Mouse (Mus musculus) embryonic facial prominence, embryonic 12.5 days (tissue): ENCODE results near the gene Foxb2. TPM values are rescaled to one million over a fixed set of nuclear protein-coding genes. Genes with fewer than 3 reads are reported as not detected.
"Not testable (repeated sequence)": the region's sequence is repeated elsewhere in the genome, so short reads cannot be mapped to it uniquely, and the experiment has no call there.

ENCODE experiments used
- ATAC-seq: fragments of 200-750 bp; cut with Nextera tagmentation; 2 replicates; pipeline ENCODE4 v1.8.0; 2017; ENCODE audit not compliant: insufficient number of reproducible peaks, insufficient read depth, low FRiP score, low TSS enrichment
- H3K27ac ChIP-seq: fragments of 300-500 bp; sonication (generic); 2 replicates; pipeline ENCODE4 v1.5.1; 2016; ENCODE audit warnings: mild to moderate bottlenecking
- H3K27me3 ChIP-seq: fragments of 300-500 bp; sonication (generic); 2 replicates; pipeline ENCODE4 v1.6.1; 2016; ENCODE audit warnings: mild to moderate bottlenecking, moderate library complexity
- H3K36me3 ChIP-seq: fragments of 300-500 bp; sonication (generic); 2 replicates; pipeline ENCODE4 v1.6.1; 2016; ENCODE audit warnings: mild to moderate bottlenecking
- H3K4me1 ChIP-seq: fragments of 300-500 bp; sonication (generic); 2 replicates; pipeline ENCODE4 v1.6.1; 2016
- H3K4me2 ChIP-seq: fragments of 300-500 bp; sonication (generic); replicated peaks from 2 replicates; pipeline ENCODE4 v1.6.1; 2016; ENCODE audit warnings: mild to moderate bottlenecking, moderate library complexity
- H3K4me3 ChIP-seq: fragments of 300-500 bp; sonication (generic); 2 replicates; pipeline ENCODE4 v1.5.1; 2016; ENCODE audit warnings: mild to moderate bottlenecking
- H3K9ac ChIP-seq: fragments of 300-500 bp; sonication (generic); 2 replicates; pipeline ENCODE4 v1.6.1; 2016; ENCODE audit warnings: mild to moderate bottlenecking, moderate library complexity
- H3K9me3 ChIP-seq: fragments of 300-500 bp; sonication (generic); 2 replicates; pipeline ENCODE4 v1.6.1; 2016; ENCODE audit warnings: mild to moderate bottlenecking, moderate library complexity
- WGBS: fragments of 180-500 bp; shearing (Covaris S2); methylation state at CpG from one replicate; pipeline ENCODE4 v1.1.7; 2016; 5-methylcytosine and 5-hydroxymethylcytosine counted together
- polyA plus RNA-seq: library from polyadenylated mRNA; unstranded; fragments of >200 nt; fragmentation: Nextera tagmentation; extraction: Ambion mirVana; gene quantifications from 2 replicates; pipeline ENCODE4 v1.2.1, GENCODE M21; 2016

Gene Foxb2
- polyA plus RNA-seq, 1 experiment from 2014 or later: 0.22 TPM

- peaks cover 84% of the 10 kb centered on the region for H3K27me3 ChIP-seq
- H3K9me3 ChIP-seq: no peaks in the 10 kb centered on the region
- under 1% methylated on average over 24 of the region's 24 CpGs for WGBS
- no peak for ATAC-seq
- peaks cover 29% of the 10 kb centered on the region for H3K4me1 ChIP-seq
- H3K9ac ChIP-seq: no peak overlapping the region
- no peak overlapping the region for H3K4me3 ChIP-seq
- no peak overlapping the region for H3K27ac ChIP-seq
- no peak overlapping the region for H3K4me2 ChIP-seq
- no peaks in the 10 kb centered on the region for H3K36me3 ChIP-seq
These were observed 2.3 kb downstream of the Foxb2 start for GRCm38 (mm10) chr19:16871192-16871760.

GRCm38 (mm10) chr19:16870501-16871191 lies 3.0 kb downstream of the Foxb2 start:
- Histone ChIP-seq H3K36me3 (no peaks in the 10 kb centered on the region), H3K9ac (no peak overlapping the region), H3K4me2 (no peak overlapping the region), H3K9me3 (no peaks in the 10 kb centered on the region), H3K27ac (no peak overlapping the region), H3K4me3 (no peak overlapping the region), H3K27me3 (peaks cover 77% of the 10 kb centered on the region), H3K4me1 (peaks cover 26% of the 10 kb centered on the region)
- WGBS: 1% methylated on average over 28 of the region's 28 CpGs
- no peak for ATAC-seq

DNA sequence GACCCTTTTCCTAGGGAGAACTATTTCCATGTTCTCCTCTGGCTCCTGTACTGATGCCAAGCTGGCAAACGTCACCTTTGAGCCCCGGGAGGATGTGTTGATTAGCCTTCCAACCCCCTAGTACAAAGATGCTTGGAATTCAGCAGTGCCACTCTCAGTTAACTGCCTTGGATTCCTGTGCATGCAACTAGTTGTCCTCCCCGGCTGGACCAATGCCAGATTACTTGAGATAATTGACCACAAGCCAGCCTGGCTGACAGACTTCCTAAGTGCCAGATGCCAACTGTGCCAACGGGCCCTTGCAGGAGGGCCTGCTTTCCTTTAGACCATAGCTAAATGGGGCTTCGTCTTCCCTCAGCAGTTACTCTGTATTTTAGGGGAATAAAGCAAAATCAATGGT lies 5.1 kb downstream of the Foxb2 start:
- no peak overlapping the region for H3K9ac ChIP-seq
- WGBS: 28% methylated on average over 5 of the region's 5 CpGs
- no peaks in the 10 kb centered on the region for H3K9me3 ChIP-seq
- H3K27me3 ChIP-seq: peaks cover 57% of the 10 kb centered on the region
- H3K27ac ChIP-seq: no peak overlapping the region
- H3K4me2 ChIP-seq: no peak overlapping the region
- no peak for ATAC-seq
- H3K36me3 ChIP-seq: no peaks in the 10 kb centered on the region
- peaks cover 14% of the 10 kb centered on the region for H3K4me1 ChIP-seq
- no peak overlapping the region for H3K4me3 ChIP-seq

DNA sequence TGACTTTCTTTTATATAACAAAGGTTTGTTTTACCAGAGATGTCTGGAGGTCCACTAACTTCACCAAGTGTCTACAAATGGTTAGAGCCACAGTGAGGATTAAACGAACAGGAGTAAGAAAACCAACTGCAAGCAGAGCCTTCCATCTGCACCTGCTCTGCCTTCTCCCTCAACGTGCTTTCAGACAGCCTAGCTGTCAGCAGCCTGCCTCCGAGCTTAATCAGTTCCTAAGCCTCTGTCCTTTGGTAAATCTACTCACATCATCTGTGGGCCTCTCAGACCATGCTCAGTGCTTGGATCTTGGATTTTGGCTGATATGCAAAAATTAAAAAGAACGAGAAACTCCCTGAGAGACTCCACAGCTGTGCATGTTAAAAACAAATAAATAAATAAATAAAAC lies 15.0 kb downstream of the Foxb2 start:
- no peak for ATAC-seq
- Histone ChIP-seq H3K9me3 (no peaks in the 10 kb centered on the region), H3K27ac (no peak overlapping the region), H3K36me3 (no peaks in the 10 kb centered on the region), H3K4me1 (no peaks in the 10 kb centered on the region), H3K4me3 (no peak overlapping the region), H3K27me3 (peaks cover 8% of the 10 kb centered on the region; the same call in 1 of the 2 replicates), H3K9ac (no peak overlapping the region), H3K4me2 (no peak overlapping the region)
- 44% methylated on average over 4 of the region's 4 CpGs for WGBS

- Histone ChIP-seq H3K4me3 (no peak overlapping the region), H3K9me3 (no peaks in the 10 kb centered on the region), H3K4me2 (no peak overlapping the region), H3K9ac (no peak overlapping the region), H3K27me3 (peaks cover 5% of the 10 kb centered on the region; the same call in 1 of the 2 replicates), H3K4me1 (no peaks in the 10 kb centered on the region), H3K27ac (no peak overlapping the region), H3K36me3 (no peaks in the 10 kb centered on the region)
- 77% methylated on average over 5 of the region's 5 CpGs for WGBS
- no peak for ATAC-seq
These were observed 16.9 kb downstream of the Foxb2 start for GRCm38 (mm10) chr19:16856752-16857151.

GRCm38 (mm10) chr19:16844091-16844490 lies 29.5 kb downstream of the Foxb2 start:
- WGBS: 85% methylated on average over 2 of the region's 2 CpGs
- not testable (repeated sequence) for H3K9ac ChIP-seq, H3K36me3 ChIP-seq, H3K27ac ChIP-seq, H3K4me2 ChIP-seq, H3K27me3 ChIP-seq, H3K4me3 ChIP-seq, ATAC-seq, H3K4me1 ChIP-seq, H3K9me3 ChIP-seq

- Histone ChIP-seq H3K4me3 (no peak overlapping the region), H3K27me3 (no peaks in the 10 kb centered on the region), H3K27ac (no peak overlapping the region), H3K36me3 (no peaks in the 10 kb centered on the region), H3K4me2 (no peak overlapping the region), H3K4me1 (no peaks in the 10 kb centered on the region), H3K9ac (no peak overlapping the region), H3K9me3 (peaks cover 2% of the 10 kb centered on the region; the same call in 1 of the 2 replicates)
- ATAC-seq: no peak
- 32% methylated on average over 9 of the region's 9 CpGs for WGBS
These were observed 31.9 kb downstream of the Foxb2 start for GRCm38 (mm10) chr19:16841516-16842249.

- Histone ChIP-seq H3K9me3 (peaks cover 2% of the 10 kb centered on the region; the same call in 1 of the 2 replicates), H3K27ac (no peak overlapping the region), H3K4me3 (no peak overlapping the region), H3K4me1 (no peaks in the 10 kb centered on the region), H3K27me3 (no peaks in the 10 kb centered on the region), H3K9ac (no peak overlapping the region), H3K36me3 (no peaks in the 10 kb centered on the region), H3K4me2 (no peak overlapping the region)
- 76% methylated on average over 8 of the region's 8 CpGs for WGBS
- no peak for ATAC-seq
These were observed 32.6 kb downstream of the Foxb2 start for GRCm38 (mm10) chr19:16841001-16841400.

DNA sequence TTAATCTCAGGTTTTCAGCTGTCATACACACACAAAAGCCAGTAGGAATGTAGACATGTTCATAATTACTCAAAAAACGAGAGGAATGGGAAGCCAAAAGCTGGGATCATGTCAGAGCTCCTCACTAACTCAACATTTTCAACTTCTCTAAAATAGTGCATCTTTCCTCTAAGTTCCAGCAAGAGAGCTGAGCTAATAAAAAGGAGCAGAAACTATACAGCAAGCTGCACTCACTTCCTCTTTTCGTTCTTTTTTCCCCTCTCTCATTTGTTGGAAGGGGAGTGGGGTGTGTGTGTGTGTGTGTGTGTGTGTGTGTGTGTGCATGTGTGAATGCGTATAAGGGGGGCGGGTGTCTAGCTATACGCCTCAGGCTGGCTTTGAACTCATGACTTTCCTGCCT lies 45.9 kb downstream of the Foxb2 start:
- Histone ChIP-seq H3K4me2 (no peak overlapping the region), H3K9me3 (no peaks in the 10 kb centered on the region), H3K27me3 (no peaks in the 10 kb centered on the region), H3K27ac (no peak overlapping the region), H3K36me3 (no peaks in the 10 kb centered on the region), H3K4me3 (no peak overlapping the region), H3K9ac (no peak overlapping the region), H3K4me1 (no peaks in the 10 kb centered on the region)
- no peak for ATAC-seq
- 80% methylated on average over 5 of the region's 5 CpGs for WGBS

DNA sequence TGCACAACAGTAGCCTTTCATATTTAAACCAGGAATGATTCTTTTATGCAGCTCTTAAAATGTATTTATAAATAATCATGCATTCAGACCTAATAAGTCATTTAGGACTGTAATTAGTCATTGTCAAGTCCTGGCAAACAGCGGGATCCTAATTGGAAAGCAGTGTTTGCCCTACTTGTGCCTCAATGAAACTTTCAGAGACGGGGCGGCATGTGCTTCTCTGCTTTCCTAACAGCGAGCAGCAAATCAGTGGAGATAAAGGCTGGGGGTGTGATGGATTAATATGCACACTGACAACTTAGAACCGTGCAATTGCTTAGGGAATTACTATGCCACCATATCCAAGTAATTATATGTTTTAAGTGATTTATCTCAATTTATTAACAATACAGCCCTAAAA lies 48.4 kb downstream of the Foxb2 start:
- no peak overlapping the region for H3K4me2 ChIP-seq
- H3K4me3 ChIP-seq: no peak overlapping the region
- H3K9ac ChIP-seq: no peak overlapping the region
- H3K9me3 ChIP-seq: no peaks in the 10 kb centered on the region
- H3K27ac ChIP-seq: no peak overlapping the region
- no peaks in the 10 kb centered on the region for H3K36me3 ChIP-seq
- ATAC-seq: no peak
- 59% methylated on average over 5 of the region's 5 CpGs for WGBS
- no peaks in the 10 kb centered on the region for H3K27me3 ChIP-seq
- H3K4me1 ChIP-seq: no peaks in the 10 kb centered on the region
